Mouse (Mus musculus) megakaryocyte, embryonic 14.5 days (primary cell): ENCODE measurements around the gene Ctdnep1. TPM values are rescaled to one million over a fixed set of nuclear protein-coding genes. Genes with fewer than 3 reads are reported as not detected.

Experiments used
- H3K27me3 ChIP-seq: replicated peaks from 2 replicates; pipeline ENCODE3; 2012; ENCODE audit warnings: inconsistent platforms
- H3K36me3 ChIP-seq: replicated peaks from 2 replicates; pipeline ENCODE3; 2012; ENCODE audit warnings: low read length, inconsistent platforms, mixed read lengths
- H3K4me1 ChIP-seq: 2 replicates; pipeline ENCODE4 v1.6.1; 2012; ENCODE audit warnings: inconsistent platforms
- H3K4me3 ChIP-seq: replicated peaks from 2 replicates; pipeline ENCODE3; 2012; ENCODE audit warnings: moderate library complexity, mild to moderate bottlenecking, inconsistent platforms
- H3K9me3 ChIP-seq: 2 replicates; pipeline ENCODE4 v1.6.1; 2012; ENCODE audit warnings: inconsistent platforms
- FLI1 ChIP-seq: IDR thresholded peaks from 2 replicates; pipeline ENCODE4 v1.6.1; 2012; ENCODE audit warnings: low read length, inconsistent platforms, mixed read lengths
- GATA1 ChIP-seq: IDR thresholded peaks from 3 replicates; pipeline ENCODE4 v1.6.1; 2012; ENCODE audit warnings: mixed read lengths, low read length, inconsistent platforms, borderline replicate concordance
- polyA plus RNA-seq: library from polyadenylated mRNA; stranded (reverse); fragments of >175 nt; gene quantifications from 2 replicates; pipeline ENCODE4 v1.2.3, GENCODE M21; 2012; ENCODE audit warnings: low replicate concordance; ENCODE audit not compliant: insufficient read depth

Ctdnep1 gene
- polyA plus RNA-seq, 1 experiment: 289 TPM

- peaks cover 73% of the 10 kb centered on the region for H3K4me1 ChIP-seq
- no peak for TF ChIP-seq FLI1
- no peaks in the 10 kb centered on the region for H3K36me3 ChIP-seq
- no peaks in the 10 kb centered on the region for H3K27me3 ChIP-seq
- no peak overlapping the region for H3K4me3 ChIP-seq
- H3K9me3 ChIP-seq: no peaks in the 10 kb centered on the region
Observed at GRCm38 (mm10) chr11:70023481-70024150, 42.7 kb downstream of the Ctdnep1 start.

DNA sequence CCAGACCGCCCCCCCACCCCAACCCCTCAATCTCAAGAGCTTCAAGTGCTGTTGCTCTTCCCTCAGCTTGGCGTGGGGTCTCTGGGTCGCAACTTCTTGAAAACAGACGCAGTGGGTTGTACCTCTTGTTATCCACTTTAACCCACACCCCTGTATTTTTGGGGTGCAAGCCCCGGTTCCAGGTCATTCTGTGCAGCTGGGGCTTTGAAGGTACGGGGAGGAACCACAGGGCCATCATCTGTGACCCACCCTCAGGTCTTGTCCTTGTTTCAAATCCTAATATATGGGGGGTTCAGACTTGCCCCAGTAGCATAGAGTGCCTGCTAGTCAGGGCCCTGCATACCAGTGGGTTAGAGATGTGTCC is 43.2 kb downstream of the Ctdnep1 start:
- H3K4me1 ChIP-seq: peaks cover 73% of the 10 kb centered on the region
- H3K9me3 ChIP-seq: no peaks in the 10 kb centered on the region
- TF ChIP-seq FLI1: no peak
- TF ChIP-seq GATA1: no peak
- H3K27me3 ChIP-seq: no peaks in the 10 kb centered on the region
- no peaks in the 10 kb centered on the region for H3K36me3 ChIP-seq
- H3K4me3 ChIP-seq: no peak overlapping the region

GRCm38 (mm10) chr11:70026689-70027088 is 45.7 kb downstream of the Ctdnep1 start:
- Histone ChIP-seq H3K4me1 (peaks cover 54% of the 10 kb centered on the region), H3K9me3 (no peaks in the 10 kb centered on the region), H3K4me3 (no peak overlapping the region), H3K27me3 (no peaks in the 10 kb centered on the region), H3K36me3 (peaks cover 18% of the 10 kb centered on the region)
- no peak for TF ChIP-seq GATA1
- TF ChIP-seq FLI1: no peak

GRCm38 (mm10) chr11:70027397-70027796 is 46.4 kb downstream of the Ctdnep1 start:
- H3K36me3 ChIP-seq: peaks cover 25% of the 10 kb centered on the region
- H3K9me3 ChIP-seq: no peaks in the 10 kb centered on the region
- peaks cover 47% of the 10 kb centered on the region for H3K4me1 ChIP-seq
- H3K4me3 ChIP-seq: no peak overlapping the region
- no peaks in the 10 kb centered on the region for H3K27me3 ChIP-seq
- no peak for TF ChIP-seq GATA1
- TF ChIP-seq FLI1: no peak

DNA sequence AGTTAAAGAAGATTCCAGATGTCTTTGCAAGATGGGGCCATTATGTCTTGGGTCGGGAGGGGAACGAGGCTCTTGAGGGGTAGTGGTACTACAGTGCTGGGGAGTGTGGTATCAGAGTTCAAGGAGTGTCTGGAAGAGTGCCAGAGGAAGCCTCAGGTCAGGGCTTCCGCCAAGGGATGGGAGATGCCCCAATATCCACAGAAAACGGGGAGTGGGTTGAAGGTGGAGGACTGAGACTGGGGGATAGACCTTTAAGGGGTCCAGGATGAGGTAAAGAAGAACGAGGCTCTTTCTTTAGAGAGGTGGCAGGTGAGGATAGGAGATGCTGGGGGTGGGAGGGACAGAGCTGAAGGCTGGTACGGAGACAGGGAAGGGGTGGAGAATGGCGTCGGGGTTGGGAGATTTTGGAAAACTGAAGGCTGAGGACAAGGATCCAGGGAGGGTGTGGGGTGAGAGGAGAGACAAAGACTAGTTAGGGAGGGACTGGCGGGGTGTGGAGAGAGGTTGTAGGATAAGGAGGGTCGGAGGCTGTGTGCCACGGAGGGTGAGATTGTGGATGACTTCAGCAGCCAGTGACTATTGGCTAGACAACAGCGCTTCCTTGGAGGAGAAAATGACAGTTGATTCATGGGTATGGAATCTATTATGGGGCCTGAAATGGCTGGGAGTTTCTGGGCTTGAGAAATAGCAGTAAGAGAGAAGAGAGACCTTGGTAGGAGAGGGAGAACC is 47.6 kb downstream of the Ctdnep1 start:
- TF ChIP-seq FLI1: no peak
- no peak for TF ChIP-seq GATA1
- Histone ChIP-seq H3K27me3 (no peaks in the 10 kb centered on the region), H3K36me3 (peaks cover 33% of the 10 kb centered on the region), H3K4me1 (peaks cover 47% of the 10 kb centered on the region), H3K4me3 (no peak overlapping the region), H3K9me3 (no peaks in the 10 kb centered on the region)

GRCm38 (mm10) chr11:70029130-70029801 is 48.3 kb downstream of the Ctdnep1 start:
- H3K4me1 ChIP-seq: peaks cover 43% of the 10 kb centered on the region
- H3K27me3 ChIP-seq: no peaks in the 10 kb centered on the region
- H3K9me3 ChIP-seq: no peaks in the 10 kb centered on the region
- TF ChIP-seq FLI1: no peak
- TF ChIP-seq GATA1: no peak
- H3K4me3 ChIP-seq: peak overlapping the region; percentile 76
- peaks cover 37% of the 10 kb centered on the region for H3K36me3 ChIP-seq

DNA sequence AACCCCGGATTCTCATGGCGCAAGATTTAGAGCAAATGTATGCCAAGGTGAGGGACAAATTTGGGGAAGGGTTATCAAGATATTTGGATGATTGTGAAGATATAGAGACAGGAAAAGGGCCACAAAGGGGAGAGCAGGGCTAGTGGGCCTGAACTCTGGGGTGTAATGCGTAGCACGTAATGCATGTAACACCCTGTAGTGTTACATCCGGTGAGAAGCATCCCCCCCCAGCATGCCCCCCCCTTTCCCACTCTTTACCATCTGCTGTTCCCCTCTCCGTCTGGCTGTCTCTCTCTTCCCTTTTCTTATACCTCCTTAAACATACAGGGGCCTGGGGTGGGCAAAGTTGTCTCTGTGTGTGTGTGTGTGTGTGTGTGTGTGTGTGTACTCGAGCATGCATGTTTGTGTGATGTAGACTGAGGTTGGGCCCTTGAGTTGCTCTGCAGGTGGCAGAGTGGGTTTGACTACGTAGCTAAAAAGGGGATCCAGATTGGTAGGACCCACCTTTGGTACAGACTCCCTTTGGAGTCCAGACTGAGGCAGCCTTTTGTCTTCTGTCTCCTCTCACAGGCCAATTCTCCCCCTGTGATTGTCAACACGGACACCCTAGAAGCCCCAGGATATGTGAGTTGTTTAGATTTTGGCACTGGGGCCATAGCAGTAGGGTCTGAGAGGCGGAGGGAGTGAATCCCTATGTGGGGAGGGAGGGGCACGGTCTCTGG is 49.0 kb downstream of the Ctdnep1 start:
- Histone ChIP-seq H3K4me1 (peaks cover 40% of the 10 kb centered on the region), H3K27me3 (no peaks in the 10 kb centered on the region), H3K4me3 (no peak overlapping the region), H3K9me3 (no peaks in the 10 kb centered on the region), H3K36me3 (peaks cover 41% of the 10 kb centered on the region)
- no peak for TF ChIP-seq FLI1
- no peak for TF ChIP-seq GATA1

DNA sequence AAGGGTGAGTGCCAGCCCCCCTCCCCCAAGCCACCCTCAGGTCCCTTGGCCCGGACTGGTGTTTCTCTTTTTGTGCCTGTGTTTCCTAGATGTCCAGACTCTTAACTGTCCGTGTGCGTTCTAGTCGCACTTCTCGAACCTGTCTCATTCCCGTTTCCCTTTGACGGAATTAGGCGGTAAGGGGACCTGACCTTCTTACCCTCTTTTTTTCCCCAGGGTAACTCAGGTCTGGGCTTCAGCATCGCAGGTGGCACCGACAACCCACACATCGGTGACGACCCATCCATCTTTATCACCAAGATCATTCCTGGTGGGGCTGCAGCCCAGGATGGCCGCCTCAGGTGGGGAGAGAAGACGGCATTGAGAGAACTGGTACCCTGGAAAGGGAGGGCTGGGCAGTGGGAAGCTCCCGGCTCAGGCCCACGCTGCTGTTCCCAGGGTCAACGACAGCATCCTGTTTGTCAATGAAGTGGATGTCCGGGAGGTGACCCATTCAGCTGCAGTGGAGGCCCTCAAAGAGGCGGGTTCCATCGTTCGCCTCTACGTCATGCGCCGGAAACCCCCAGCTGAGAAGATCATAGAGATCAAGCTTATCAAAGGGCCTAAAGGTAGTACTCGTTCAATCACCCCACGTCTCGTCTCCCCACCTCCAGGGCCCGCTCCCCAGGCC is 49.8 kb downstream of the Ctdnep1 start:
- H3K27me3 ChIP-seq: no peaks in the 10 kb centered on the region
- peaks cover 41% of the 10 kb centered on the region for H3K36me3 ChIP-seq
- H3K4me3 ChIP-seq: no peak overlapping the region
- peaks cover 41% of the 10 kb centered on the region for H3K4me1 ChIP-seq
- H3K9me3 ChIP-seq: no peaks in the 10 kb centered on the region
- TF ChIP-seq GATA1 (no peak), FLI1 (no peak)

DNA sequence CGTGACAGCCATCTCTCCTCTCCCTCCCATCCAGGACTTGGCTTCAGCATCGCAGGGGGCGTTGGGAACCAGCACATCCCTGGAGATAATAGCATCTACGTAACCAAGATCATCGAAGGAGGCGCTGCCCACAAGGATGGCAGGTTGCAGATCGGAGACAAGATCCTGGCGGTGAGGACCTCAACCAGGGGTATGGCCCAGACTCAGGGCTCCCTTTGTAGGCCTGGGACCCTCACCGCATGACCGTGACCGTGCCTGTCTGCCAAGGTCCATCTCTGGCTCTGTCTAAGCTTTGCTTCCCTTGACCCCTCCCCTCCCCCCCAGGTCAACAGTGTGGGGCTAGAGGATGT is 50.3 kb downstream of the Ctdnep1 start:
- no peak overlapping the region for H3K4me3 ChIP-seq
- TF ChIP-seq GATA1: no peak
- no peak for TF ChIP-seq FLI1

More for the DNA sequence above, 50.3 kb downstream of the Ctdnep1 start:
- Histone ChIP-seq H3K4me1 (peaks cover 40% of the 10 kb centered on the region), H3K9me3 (no peaks in the 10 kb centered on the region), H3K36me3 (peaks cover 41% of the 10 kb centered on the region), H3K27me3 (no peaks in the 10 kb centered on the region)
